Mouse (Mus musculus) MEL (cell line): ENCODE data around the gene Ncapd2.

Experiments
- CHD1 ChIP-seq: IDR thresholded peaks from 2 replicates; pipeline ENCODE4 v1.6.1; 2012; ENCODE audit warnings: low read depth, mild to moderate bottlenecking, inconsistent platforms, low read length, improper control_type of control experiment
- CTCF ChIP-seq, 3 experiments: IDR thresholded peaks in 2 of 3; conservative IDR thresholded peaks in 1 of 3; 2 replicates each; pipeline ENCODE4 v1.5.1; 2011 to 2012; ENCODE audit warnings: low read length in 3 of 3, low read depth in 2 of 3, mild to moderate bottlenecking in 2 of 3, improper control_type of control experiment in 1 of 3, inconsistent platforms in 1 of 3, mixed read lengths in 1 of 3, moderate library complexity in 1 of 3; ENCODE audit not compliant: control insufficient read depth in 1 of 3, insufficient read depth in 1 of 3, poor library complexity in 1 of 3, severe bottlenecking in 1 of 3
- MAX ChIP-seq: IDR thresholded peaks from 2 replicates; pipeline ENCODE4 v1.6.1; 2011; ENCODE audit warnings: low read length, improper control_type of control experiment
- MXI1 ChIP-seq: IDR thresholded peaks from 2 replicates; pipeline ENCODE4 v1.6.1; 2011; ENCODE audit warnings: mild to moderate bottlenecking, low read depth, low read length, improper control_type of control experiment
- RAD21 ChIP-seq: IDR thresholded peaks from 2 replicates; pipeline ENCODE4 v1.6.1; 2011; ENCODE audit warnings: mild to moderate bottlenecking, low read depth, low read length, improper control_type of control experiment
- RCOR1 ChIP-seq: IDR thresholded peaks from 2 replicates; pipeline ENCODE4 v1.6.1; 2012; ENCODE audit warnings: low read depth, mild to moderate bottlenecking, inconsistent platforms, low read length, improper control_type of control experiment
- SIN3A ChIP-seq: IDR thresholded peaks from 2 replicates; pipeline ENCODE4 v1.6.1; 2012; ENCODE audit warnings: low read length, improper control_type of control experiment, inconsistent platforms
- ZC3H11A ChIP-seq: IDR thresholded peaks from 2 replicates; pipeline ENCODE4 v1.6.1; 2012; ENCODE audit warnings: low read depth, mild to moderate bottlenecking, inconsistent platforms, low read length, improper control_type of control experiment

- peak; percentile 84 for TF ChIP-seq MAX
- no peak for TF ChIP-seq ZC3H11A
- TF ChIP-seq MXI1, result peak; percentile 97
- TF ChIP-seq CTCF (IDR thresholded peaks at IDR 0.05 in 2 of 3, conservative IDR thresholded peaks at IDR 0.05 in 1 of 3; ENCODE audit: control insufficient read depth in 1 of 3, insufficient read depth in 1 of 3, low read depth in 2 of 3, low read length in 3 of 3, poor library complexity in 1 of 3, severe bottlenecking in 1 of 3), result no peak
- no peak for TF ChIP-seq CHD1
- peak; percentile 71; the same call in 1 of the 2 replicates for TF ChIP-seq SIN3A
- TF ChIP-seq RAD21, result no peak
- TF ChIP-seq RCOR1, result no peak
These were observed 36.2 kb downstream of the Ncapd2 start for GRCm38 (mm10) chr6:125155262-125155661.
